Mouse (Mus musculus): ENCODE measurements around the gene Cplx3. TPM values are rescaled to one million over a fixed set of nuclear protein-coding genes. Genes with fewer than 3 reads are reported as not detected.
A peak's percentile ranks its signal among the peaks of the same experiment; 100 is the strongest.

Gene Cplx3
- not detected in 2 replicates for total RNA-seq (2021)
- long read RNA-seq, result 0 reads

GRCm38 (mm10) chr9:57606139-57606851, at the start of gene Cplx3:
TSS of gene Cplx3 (minus strand) at chr9:57606281.
- DNase-seq, result peak; percentile 47

DNA sequence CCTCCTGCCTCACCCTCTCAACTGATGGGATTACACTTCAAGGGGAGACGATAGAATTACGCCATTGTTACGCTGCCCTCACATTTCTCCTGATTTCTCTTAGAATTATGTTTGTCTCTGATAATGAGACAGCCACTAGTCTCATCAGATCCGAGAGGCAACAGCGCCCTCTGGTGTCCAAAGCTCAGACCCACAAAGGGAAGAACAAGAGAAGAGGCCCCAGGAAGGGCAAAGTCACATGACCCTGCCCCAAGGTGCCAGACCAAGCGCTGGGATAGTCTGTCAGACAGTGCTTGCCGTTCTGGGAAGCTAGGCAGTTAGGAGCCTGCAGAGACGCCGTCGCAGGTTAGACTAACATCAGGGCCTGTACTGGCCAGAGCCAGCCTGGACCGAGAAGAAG, 49.7 kb upstream of the Cplx3 start:
- peak; percentile 96 for DNase-seq

DNA sequence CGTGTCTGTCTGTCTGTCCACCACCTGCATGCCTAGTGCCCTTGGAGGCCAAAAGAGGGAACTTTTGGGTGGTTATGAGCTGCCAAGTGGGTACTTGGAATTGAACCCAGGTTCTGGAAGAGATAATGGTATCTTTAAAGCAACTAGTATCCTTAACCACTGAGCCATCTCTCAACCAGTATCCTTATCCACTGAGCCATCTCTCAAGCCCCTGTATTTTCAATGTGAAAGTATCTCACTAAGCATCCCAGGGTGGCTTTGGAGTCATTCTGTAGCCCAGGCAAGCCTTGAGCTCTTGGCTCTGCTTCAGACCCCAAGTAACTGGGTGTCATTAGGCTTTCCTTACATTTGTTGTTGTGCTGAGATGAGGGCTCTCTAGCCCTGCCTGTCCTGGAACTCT, 48.9 kb upstream of the Cplx3 start:
- no peak for DNase-seq

- no peak for DNase-seq
Observed at GRCm38 (mm10) chr9:57653283-57653682, 47.2 kb upstream of the Cplx3 start, which contains the start of gene Csk. TSS of gene Csk (minus strand) at chr9:57653631.

- DNase-seq, result no peak
Observed at GRCm38 (mm10) chr9:57652855-57653254, 46.8 kb upstream of the Cplx3 start.

GRCm38 (mm10) chr9:57652351-57652750, 46.3 kb upstream of the Cplx3 start:
- no peak for DNase-seq

DNA sequence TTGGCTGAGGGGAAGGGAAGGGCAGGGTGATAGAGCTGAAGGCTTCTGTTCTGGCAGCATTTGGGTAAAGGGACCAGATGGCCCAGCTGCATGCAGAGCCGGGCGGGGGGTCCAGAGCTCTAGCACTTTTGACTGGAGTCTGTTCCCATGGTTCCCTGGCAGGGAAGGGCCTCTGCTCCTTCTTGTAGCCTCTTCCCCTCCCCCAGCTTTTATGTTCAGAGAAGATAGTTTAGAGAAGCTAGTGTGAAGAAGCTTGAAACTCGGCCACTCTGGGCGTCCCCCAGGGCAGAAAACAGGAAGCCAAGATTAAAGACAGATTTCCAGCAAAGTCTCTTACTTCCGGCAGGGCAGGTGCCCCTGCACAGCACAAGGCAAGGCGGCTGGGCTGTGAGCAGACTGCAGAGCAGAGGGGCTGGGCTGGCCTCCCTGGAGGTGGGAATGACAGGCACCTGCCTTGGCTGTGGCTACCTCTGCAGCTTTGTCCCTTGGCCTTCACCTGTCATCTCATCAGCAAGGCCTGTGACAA, 44.8 kb upstream of the Cplx3 start:
- DNase-seq, result no peak

- no peak for DNase-seq
Observed at GRCm38 (mm10) chr9:57650130-57650785, 44.2 kb upstream of the Cplx3 start.

DNA sequence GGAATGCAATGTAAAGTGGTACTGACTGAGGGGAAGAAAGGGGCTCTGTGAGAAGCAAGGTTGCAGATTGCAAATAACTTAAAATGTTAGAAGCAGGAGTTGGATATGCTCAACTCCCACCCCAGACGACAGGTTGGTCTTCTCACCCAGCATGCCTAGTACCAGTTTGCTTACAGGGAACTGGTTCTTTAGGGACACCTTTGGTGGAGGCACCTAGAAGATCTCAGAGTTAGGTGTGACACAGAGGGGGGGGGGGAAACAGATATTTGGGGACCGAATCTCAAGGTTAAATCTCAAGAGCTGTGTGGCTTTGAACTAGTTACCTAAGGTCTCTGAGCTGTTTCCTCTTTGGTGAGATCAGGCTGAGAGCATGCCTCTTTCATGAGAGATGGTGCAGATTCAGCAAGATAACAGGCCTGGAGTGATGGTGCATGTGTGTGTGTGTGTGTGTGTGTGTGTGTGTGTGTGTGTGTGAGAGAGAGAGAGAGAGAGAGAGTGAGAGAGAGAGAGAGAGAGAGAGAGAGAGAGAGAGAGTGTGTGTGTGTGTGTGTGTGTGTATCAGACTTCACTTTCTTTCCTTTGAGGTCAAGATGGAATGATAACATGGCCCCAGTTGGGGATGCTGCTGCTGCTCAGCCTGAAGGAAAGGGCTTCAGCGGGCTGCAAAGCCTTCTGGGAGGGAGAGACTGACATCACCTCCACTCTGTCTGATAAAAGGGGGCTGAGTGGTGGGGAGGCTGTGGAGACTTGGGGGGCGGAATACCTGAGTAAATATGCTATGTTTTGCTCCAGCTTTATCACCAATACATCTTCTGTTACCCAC, 41.4 kb upstream of the Cplx3 start:
- no peak for DNase-seq

DNA sequence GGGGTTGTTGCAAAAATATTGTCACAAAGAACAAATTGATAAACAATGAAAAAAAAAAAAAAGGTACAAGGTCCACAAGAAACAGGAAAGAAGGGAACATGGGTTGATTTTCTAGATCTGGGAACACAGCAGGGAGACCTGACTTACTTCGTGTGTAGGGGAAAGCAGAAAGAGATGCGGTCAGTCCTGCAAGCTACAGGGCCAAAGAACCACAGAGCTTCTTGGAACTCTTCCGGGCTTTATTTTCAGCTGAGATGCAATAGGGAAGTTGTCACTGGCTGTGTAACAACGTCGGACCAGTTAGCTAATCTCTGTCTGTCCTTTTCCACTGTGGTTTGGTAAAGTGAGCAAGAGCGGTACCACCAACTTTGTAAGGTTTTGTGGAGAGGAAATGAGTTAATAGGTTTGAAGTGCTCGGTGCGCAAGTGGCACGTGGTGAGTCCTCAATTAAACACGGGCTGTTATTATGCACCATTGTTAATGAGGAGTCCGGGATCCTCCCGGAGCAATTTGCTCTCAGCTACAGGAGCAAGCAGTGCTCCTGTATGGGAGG, 40.5 kb upstream of the Cplx3 start:
- DNase-seq, result no peak

DNA sequence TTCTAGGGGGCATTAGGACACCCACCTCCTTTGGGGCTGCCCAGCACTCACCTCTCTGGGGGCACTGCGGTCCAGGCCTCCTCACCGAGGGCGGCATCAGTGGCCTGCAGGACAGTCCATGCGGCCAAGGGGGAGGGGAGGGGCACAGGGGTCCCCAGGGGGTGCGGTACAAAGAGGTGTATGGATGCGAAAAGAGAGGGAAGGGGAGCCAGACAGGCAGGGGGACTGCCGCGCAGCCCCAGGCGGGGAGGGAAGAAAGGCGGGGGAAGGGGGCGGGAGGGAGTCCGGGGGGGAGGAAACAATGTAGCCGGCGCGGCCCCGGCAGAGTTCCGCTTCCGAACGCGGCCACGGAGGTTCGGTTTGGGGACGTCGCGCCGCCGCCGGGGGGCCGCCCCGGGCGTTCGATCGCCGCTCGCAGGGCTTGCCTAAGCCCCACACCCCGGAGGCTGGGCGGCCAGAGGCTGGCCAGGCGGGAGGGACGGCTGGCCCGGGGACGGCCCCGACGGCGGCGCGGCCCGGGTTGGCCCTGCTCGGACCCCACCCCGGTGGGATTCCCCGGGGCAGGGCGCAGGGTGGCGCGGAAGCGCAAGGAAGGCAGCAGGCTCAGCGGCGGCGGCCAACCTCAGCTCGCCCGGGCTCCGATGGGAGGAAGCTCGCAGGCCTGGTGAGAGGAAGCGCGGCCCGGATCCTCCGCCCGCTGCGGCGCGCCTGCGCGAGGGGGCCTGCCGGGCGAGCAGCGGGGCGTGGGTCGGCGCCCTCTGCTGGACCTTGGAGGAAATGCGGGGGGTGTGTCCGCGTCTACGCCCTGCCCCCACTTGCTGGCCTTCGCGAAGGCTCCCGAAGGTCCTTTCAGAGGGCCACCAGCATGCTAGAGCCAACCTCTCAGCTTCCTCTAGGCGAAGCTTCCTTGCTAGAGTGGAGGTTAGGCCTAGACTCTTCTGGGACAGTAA, 39.1 kb upstream of the Cplx3 start:
- DNase-seq, result peak; percentile 95

DNA sequence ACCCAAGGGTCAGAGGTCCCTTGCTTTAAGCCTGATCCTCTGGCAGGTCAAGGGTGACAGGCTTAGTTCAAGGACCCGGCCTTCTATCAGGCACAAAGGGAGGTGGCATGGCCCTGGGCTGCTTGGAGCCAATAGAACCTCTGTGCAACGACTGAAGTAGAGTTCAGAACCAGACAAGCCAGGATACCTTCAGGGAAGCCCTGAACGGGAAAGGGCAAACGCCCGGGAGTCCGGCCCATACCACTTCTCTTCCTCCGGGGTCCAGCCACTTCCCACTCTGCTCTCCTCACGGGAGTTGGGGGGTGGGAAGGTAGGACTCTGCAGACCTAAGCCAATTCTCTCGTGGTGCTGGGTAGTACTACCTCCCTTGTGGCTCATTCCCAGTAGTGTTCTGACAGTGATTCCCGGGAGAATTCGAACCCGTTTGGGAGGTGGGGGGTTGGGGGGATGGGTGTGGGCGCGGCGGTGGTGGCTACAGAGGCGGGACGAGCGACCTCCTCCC, 38.4 kb upstream of the Cplx3 start:
- DNase-seq, result no peak

DNA sequence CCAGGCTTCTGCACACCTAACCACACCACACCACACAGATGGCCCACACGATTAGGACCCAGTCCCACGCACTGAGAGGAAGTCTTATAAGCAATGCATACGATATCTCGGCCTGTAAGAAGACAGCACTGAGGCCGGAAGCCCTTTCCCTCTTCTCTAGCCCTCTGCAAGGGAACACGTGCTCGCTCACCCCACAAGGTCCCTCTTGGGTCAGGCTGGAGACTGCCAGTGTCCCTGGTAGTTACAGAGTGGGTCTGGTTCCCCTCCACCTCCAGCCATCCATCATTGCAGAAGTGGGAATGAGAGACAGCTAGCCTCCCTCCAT, 37.7 kb upstream of the Cplx3 start:
- DNase-seq, result no peak

GRCm38 (mm10) chr9:57643169-57643855, 37.2 kb upstream of the Cplx3 start:
- no peak for DNase-seq

DNA sequence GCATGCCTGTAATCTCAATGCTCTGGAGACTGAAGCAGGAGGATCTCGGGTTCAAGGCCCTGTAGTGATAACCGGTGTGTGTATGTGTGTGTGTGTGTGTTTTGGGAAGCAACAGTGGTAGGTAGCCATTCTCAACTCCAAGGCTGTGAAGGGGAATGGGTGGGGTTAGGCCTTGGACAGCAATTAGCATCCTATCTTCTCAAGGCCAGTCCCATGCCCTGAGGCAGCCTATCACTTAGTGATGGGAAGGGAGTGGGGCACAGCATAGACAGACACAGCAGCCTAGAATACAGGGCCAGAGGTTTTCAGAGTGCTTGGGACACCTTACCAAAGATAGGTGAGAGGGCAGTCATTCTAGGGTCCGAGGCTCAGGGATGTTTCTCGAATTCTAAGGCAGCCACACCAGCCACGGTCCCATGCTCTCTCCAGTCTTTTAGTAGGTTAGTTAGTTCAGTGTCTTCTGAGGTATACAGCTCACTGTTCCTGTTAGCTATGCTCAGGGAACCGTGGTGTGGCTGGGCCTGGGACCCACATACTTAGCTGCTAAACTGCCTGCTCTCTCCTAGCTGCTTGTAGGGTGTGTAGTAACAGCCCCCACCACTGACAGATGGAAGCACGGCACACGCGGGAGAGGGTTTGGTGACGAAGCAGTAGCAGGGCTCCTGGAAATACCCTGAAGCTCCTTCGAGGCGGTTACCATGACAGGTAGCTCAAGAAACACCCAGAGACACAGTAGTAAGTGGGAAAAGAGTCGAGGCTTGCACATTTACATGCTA, 35.9 kb upstream of the Cplx3 start:
- no peak for DNase-seq

DNA sequence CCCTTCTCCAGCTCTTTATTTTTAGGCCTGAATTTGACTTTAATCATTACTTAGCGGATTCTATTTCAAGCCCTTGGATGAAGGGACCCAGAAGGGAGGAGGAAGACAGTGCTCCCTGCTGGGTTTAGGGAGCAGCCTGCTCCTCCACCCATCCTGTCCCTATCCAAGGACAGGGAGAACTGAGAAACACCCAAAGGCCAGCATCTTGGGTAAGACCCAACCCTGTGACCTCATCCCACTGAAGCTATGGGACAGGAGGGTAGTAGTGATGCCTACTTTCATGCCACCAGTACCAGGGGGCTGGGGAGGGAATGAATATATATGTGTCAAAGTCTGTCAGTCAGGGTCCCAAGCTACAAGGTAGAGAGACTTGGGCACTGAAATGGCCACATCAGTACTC, 34.9 kb upstream of the Cplx3 start:
- DNase-seq, result no peak

GRCm38 (mm10) chr9:57640384-57640783, 34.3 kb upstream of the Cplx3 start:
- DNase-seq, result peak; percentile 31

DNA sequence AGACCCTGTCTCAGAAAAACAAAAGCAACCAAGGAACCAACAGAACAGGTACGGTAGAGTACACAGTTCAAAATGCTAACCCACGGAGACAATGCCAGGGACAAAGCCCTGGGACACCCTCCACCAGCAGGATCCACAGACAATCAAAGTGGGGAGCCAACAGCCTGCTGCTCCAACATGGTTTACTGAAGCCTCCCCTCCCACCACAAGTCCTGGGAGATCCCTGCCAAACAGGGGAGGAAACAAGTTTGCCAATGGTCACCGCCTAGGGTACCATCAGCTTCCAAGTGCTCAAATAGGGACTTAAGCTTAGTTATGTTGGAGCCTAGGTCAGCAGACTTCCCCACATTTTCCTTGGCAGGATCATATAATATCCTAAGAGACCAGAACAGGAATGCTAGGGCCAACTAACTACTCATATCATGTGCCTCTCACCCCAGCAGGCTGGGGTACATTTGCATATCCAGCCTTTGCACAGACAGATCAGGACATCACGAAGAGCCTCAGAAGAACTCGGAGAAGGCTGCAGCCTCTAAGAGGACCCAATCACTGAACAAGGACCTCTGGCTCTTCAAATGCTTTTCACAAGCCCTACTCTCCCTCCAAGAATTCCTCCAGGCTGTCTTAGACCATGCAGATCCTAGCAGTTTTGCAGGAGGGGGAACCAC, 33.7 kb upstream of the Cplx3 start:
- DNase-seq, result no peak
